Mouse (Mus musculus): ENCODE results near the gene Hira.

DNA sequence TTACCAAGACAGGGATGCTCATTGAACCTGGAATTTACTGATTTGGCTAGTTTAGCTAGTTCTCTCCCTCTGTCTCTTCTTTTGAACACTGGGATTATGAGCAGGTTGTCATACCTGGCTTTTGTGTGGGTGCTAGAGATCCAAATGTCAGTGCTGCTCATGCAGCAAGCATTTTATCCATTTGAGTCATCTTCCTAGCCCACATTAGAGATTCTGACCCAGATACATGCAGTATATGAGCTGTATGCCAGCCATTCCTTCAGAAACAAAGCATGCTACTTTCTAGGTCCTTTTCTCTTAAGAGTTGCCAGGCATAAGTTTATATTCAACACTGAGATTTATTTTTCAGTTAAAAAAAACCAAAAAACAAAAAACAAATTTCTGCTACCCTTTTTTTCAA lies 76.0 kb downstream of the Hira start:
- TF ChIP-seq CTCF (IDR thresholded peaks at IDR 0.05; ENCODE audit: low read depth) (no peak), EP300 (optimal IDR thresholded peaks at IDR 0.05) (no peak)

All from stomach, postnatal 0 days (tissue).